Mouse (Mus musculus): Measurements from ENCODE around the gene Ly6g5b. TPM values are rescaled to one million over a fixed set of nuclear protein-coding genes. Genes with fewer than 3 reads are reported as not detected.

Gene Ly6g5b
- total RNA-seq, 2 experiments from 2014 or later, result not detected

Other genes with a start within 250 kb of the Ly6g5b start
- 1 to 10 TPM; 4.6 to 5.7 TPM for gene Zbtb12, start 235.9 kb downstream of the Ly6g5b start, total RNA-seq (2021)
- under 1 TPM in 1 of 2 experiments, not detected in 1; 0.20 TPM for gene Gm20547, start 233.4 kb downstream of the Ly6g5b start, total RNA-seq (2021)
- 1 to 10 TPM; 1.4 to 1.5 TPM for gene C2, start 217.2 kb downstream of the Ly6g5b start, total RNA-seq (2021)
- 10 to 100 TPM; 24.7 to 28.2 TPM for gene Ehmt2, start 217.0 kb downstream of the Ly6g5b start, total RNA-seq (2021)
- under 1 TPM in 1 of 2 experiments, not detected in 1; 0.17 TPM for gene Slc44a4, start 201.0 kb downstream of the Ly6g5b start, total RNA-seq (2021)
- 1 to 10 TPM; 8.0 to 8.5 TPM for gene Neu1, start 184.2 kb downstream of the Ly6g5b start, total RNA-seq (2021)
- 1 to 10 TPM; 4.6 to 6.1 TPM for gene Hspa1b, start 156.2 kb downstream of the Ly6g5b start, total RNA-seq (2021)
- gene Gm20481, start 145.5 kb downstream of the Ly6g5b start, total RNA-seq (2021), result not detected
- 10 to 100 TPM in 1 of 2 experiments, 1 to 10 TPM in 1; 8.8 to 10.1 TPM for gene Hspa1a, start 143.3 kb downstream of the Ly6g5b start, total RNA-seq (2021)
- 10 to 100 TPM; 18.6 to 23.2 TPM for gene Hspa1l, start 142.7 kb downstream of the Ly6g5b start, total RNA-seq (2021)
- gene Lsm2, start 133.6 kb downstream of the Ly6g5b start, total RNA-seq (2021), result 10 to 100 TPM; 13.1 to 15.3 TPM
- 10 to 100 TPM; 29.3 to 31.8 TPM for gene Vars, start 114.4 kb downstream of the Ly6g5b start, total RNA-seq (2021)
- 10 to 100 TPM; 11.3 to 12.8 TPM for gene Vwa7, start 98.8 kb downstream of the Ly6g5b start, total RNA-seq (2021)
- gene Sapcd1, start 87.4 kb downstream of the Ly6g5b start, total RNA-seq (2021), result not detected
- gene Msh5, start 68.7 kb downstream of the Ly6g5b start, total RNA-seq (2021), result under 1 TPM; 0.20 to 0.35 TPM
- 10 to 100 TPM; 10.9 to 12.0 TPM for gene Clic1, start 65.5 kb downstream of the Ly6g5b start, total RNA-seq (2021)
- 1 to 10 TPM; 8.4 to 8.9 TPM for gene Ddah2, start 56.4 kb downstream of the Ly6g5b start, total RNA-seq (2021)
- gene Ly6g6c, start 50.0 kb downstream of the Ly6g5b start, total RNA-seq (2021), result not detected
- not detected for gene Mpig6b, start 49.2 kb downstream of the Ly6g5b start, total RNA-seq (2021)
- not detected for gene Ly6g6e, start 38.5 kb downstream of the Ly6g5b start, total RNA-seq (2021)
- 1 to 10 TPM in 1 of 2 experiments, not detected in 1; 1.8 TPM for gene Ly6g6d, start 37.4 kb downstream of the Ly6g5b start, total RNA-seq (2021)
- not detected for gene Ly6g6f, start 29.8 kb downstream of the Ly6g5b start, total RNA-seq (2021)
- gene Abhd16a, start 26.2 kb downstream of the Ly6g5b start, total RNA-seq (2021), result 10 to 100 TPM; 67.7 to 73.9 TPM
- gene Ly6g5c, start 7.1 kb downstream of the Ly6g5b start, total RNA-seq (2021), result not detected
- 1 to 10 TPM; 6.0 to 7.8 TPM for gene Gpank1, start 6.0 kb upstream of the Ly6g5b start, total RNA-seq (2021)
- gene Csnk2b, start 6.6 kb upstream of the Ly6g5b start, total RNA-seq (2021), result 100 to 1,000 TPM; 145 to 170 TPM
- 10 to 100 TPM; 13.0 to 17.0 TPM for gene D17H6S53E, start 10.9 kb upstream of the Ly6g5b start, total RNA-seq (2021)
- not detected for gene Apom, start 16.6 kb upstream of the Ly6g5b start, total RNA-seq (2021)
- gene Bag6, start 19.8 kb upstream of the Ly6g5b start, total RNA-seq (2021), result 100 to 1,000 TPM; 191 to 208 TPM
- gene Prrc2a, start 49.5 kb upstream of the Ly6g5b start, total RNA-seq (2021), result 10 to 100 TPM; 88.4 to 93.0 TPM
- gene Aif1, start 60.6 kb upstream of the Ly6g5b start, total RNA-seq (2021), result under 1 TPM in 1 of 2 experiments, not detected in 1; 0.47 TPM
- 1 to 10 TPM in 1 of 2 experiments, under 1 TPM in 1; 0.74 to 1.5 TPM for gene Lst1, start 73.0 kb upstream of the Ly6g5b start, total RNA-seq (2021)
- under 1 TPM in 1 of 2 experiments, not detected in 1; 0.46 TPM for gene Ltb, start 79.0 kb upstream of the Ly6g5b start, total RNA-seq (2021)
- gene Tnf, start 86.6 kb upstream of the Ly6g5b start, total RNA-seq (2021), result under 1 TPM in 1 of 2 experiments, not detected in 1; 0.46 TPM
- gene Lta, start 89.9 kb upstream of the Ly6g5b start, total RNA-seq (2021), result under 1 TPM; 0.36 to 0.62 TPM
- not detected for gene Gm16181, start 105.4 kb upstream of the Ly6g5b start, total RNA-seq (2021)
- 1 to 10 TPM; 1.7 to 2.4 TPM for gene Atp6v1g2, start 118.2 kb upstream of the Ly6g5b start, total RNA-seq (2021)
- 1 to 10 TPM; 5.5 to 8.7 TPM for gene Nfkbil1, start 120.4 kb upstream of the Ly6g5b start, total RNA-seq (2021)
- gene Ddx39b, start 126.3 kb upstream of the Ly6g5b start, total RNA-seq (2021), result 10 to 100 TPM; 67.7 to 83.0 TPM
- 10 to 100 TPM; 28.2 to 39.1 TPM for gene H2-D1, start 147.3 kb upstream of the Ly6g5b start, total RNA-seq (2021)
- under 1 TPM; 0.38 to 0.47 TPM for gene H2-Q1, start 205.0 kb upstream of the Ly6g5b start, total RNA-seq (2021)
- under 1 TPM; 0.20 to 0.77 TPM for gene H2-Q2, start 226.8 kb upstream of the Ly6g5b start, total RNA-seq (2021)

Data from gastrocnemius, postnatal 36 days (tissue).